Mouse (Mus musculus) heart, postnatal 0 days (tissue): ENCODE results near the gene Hivep3.

Experiments used
- CTCF ChIP-seq: IDR thresholded peaks from 2 replicates; pipeline ENCODE4 v1.5.1; 2016; ENCODE audit warnings: antibody characterized with exemption, control low read depth, low read depth
- EP300 ChIP-seq: IDR thresholded peaks from 2 replicates; pipeline ENCODE4 v1.6.1; 2016; ENCODE audit warnings: antibody characterized with exemption, low read depth

GRCm38 (mm10) chr4:120048274-120048673, 314.7 kb downstream of the Hivep3 start:
- TF ChIP-seq CTCF (no peak), EP300 (no peak)
